Mouse (Mus musculus): Measurements from ENCODE around the gene Acox2.
"Not testable (repeated sequence)": the region's sequence is repeated elsewhere in the genome, so short reads cannot be mapped to it uniquely, and the experiment has no call there.

Acox2 gene

GRCm38 (mm10) chr14:8259166-8259565 is at the start of gene Acox2:
TSS of gene Acox2 (minus strand) at chr14:8259353.
- no peak for DNase-seq (ENCODE audit: inconsistent ontology term)

GRCm38 (mm10) chr14:8308650-8309049 is 49.5 kb upstream of the Acox2 start:
- no peak for DNase-seq (ENCODE audit: inconsistent ontology term)

- DNase-seq (ENCODE audit: inconsistent ontology term): no peak
These were observed 47.7 kb upstream of the Acox2 start for GRCm38 (mm10) chr14:8306884-8307283.

DNA sequence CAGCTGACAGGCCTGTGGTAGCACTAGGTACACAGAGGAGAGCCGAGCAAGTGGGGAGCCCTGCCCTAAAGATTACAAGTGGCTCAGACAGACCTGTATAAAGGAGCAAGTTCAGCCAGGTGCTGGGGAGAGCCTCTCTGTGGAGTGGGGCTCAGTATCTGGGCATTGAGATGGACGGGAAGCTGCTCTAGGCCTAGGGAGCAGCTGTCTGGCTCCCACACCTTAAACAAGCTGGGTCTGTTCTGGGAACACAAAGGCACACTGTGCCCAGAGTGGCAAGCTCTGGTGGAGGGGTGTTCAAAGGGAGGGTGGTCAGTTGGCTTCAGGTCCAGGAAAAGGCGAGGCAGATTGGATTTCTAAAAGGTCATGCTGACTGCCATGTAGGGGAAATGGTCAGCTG is 45.9 kb upstream of the Acox2 start:
- DNase-seq (ENCODE audit: inconsistent ontology term): peak; percentile 43

DNA sequence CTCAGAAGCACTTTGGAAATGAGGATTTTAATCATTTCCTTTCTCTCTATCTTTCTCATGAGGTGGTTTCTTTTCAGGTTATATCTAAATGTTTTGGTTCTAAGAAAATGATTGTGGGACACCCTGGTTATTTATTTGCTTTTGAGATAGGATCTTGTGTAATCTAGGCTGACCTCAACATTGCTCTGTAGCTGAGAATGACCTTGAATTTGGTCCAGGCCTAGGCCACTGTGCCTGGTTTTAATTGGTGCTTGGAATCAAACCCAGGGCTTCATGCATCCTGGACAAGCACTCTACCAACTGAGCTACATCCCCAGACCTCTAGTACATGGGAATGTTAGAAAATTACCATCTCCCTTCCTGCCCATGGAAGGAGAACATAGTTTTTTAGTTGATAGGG is 44.9 kb upstream of the Acox2 start:
- DNase-seq (ENCODE audit: inconsistent ontology term): no peak

DNA sequence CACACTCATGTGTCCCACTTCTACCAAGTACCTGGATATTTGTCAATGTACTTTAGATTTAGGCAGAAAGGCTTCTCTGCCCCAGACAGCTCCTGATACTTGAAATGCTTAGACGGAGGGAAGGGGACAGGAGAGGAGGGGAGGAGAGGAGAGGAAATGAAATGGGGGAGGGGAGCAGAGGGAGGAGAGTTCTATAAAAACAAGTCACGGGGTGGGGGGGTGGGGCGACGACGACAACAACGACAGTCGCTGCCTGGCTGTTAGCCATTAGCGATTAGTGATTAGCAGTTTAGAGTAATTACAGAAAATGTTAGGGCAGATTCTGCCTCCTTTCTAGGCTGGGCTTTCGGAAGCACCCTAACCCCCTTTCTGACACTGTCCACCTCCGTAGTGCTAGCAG is 43.5 kb upstream of the Acox2 start:
- DNase-seq (ENCODE audit: inconsistent ontology term): no peak

- DNase-seq (ENCODE audit: inconsistent ontology term): no peak
These were observed 41.1 kb upstream of the Acox2 start for GRCm38 (mm10) chr14:8300281-8300680.

GRCm38 (mm10) chr14:8297889-8298293 is 38.7 kb upstream of the Acox2 start:
- DNase-seq (ENCODE audit: inconsistent ontology term): no peak

DNA sequence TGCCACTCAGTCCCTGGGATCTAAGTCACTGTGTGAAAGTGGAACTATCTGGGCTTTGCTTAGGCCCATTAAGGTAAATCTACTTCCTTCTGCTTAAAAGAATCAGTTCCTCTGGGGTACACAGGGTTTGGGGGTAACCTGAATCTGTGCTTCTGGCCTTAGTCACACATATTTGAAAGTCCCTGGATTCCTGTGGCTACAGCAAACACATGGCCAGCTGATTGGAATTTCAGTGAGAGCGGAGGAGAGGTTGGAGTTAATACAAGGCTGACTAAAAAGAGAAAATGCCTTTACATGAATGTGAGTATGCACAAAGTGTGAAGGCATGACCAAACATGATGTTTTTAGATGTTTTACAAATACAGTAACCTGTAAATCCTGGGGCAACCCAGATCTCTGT is 35.1 kb upstream of the Acox2 start:
- peak; percentile 90 for DNase-seq (ENCODE audit: inconsistent ontology term)

- DNase-seq (ENCODE audit: inconsistent ontology term): not testable (repeated sequence)
These were observed 27.4 kb upstream of the Acox2 start for GRCm38 (mm10) chr14:8286595-8286994.

GRCm38 (mm10) chr14:8283784-8284183 is 24.6 kb upstream of the Acox2 start:
- peak; percentile 67 for DNase-seq (ENCODE audit: inconsistent ontology term)

GRCm38 (mm10) chr14:8271281-8271680 is 12.1 kb upstream of the Acox2 start:
- DNase-seq (ENCODE audit: inconsistent ontology term): not testable (repeated sequence)

DNA sequence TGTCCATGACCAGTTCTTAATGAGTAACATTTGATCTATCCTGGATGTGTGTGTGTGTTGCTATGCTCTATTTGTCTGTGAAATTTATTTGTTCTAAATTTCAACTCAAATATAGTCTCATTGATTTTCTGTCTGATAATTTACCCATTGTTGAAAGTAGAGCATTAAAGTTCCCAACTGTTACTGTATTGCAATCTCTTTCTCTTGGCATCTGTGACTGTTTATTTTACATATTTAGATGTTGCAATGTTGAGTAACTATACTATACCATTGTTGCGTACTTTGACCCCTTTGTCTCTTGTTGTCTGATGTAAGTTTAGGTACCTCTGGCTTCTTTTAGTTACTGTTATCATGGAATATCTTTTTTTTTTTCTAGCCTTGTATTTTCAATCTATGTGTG is 5.2 kb upstream of the Acox2 start:
- no peak for DNase-seq (ENCODE audit: inconsistent ontology term)

GRCm38 (mm10) chr14:8262242-8262641 is 3.1 kb upstream of the Acox2 start:
- no peak for DNase-seq (ENCODE audit: inconsistent ontology term)

- no peak for DNase-seq (ENCODE audit: inconsistent ontology term)
These were observed 1.1 kb upstream of the Acox2 start for GRCm38 (mm10) chr14:8260214-8260613.

- DNase-seq (ENCODE audit: inconsistent ontology term): peak; percentile 22
These were observed 401 bp downstream of the Acox2 start for GRCm38 (mm10) chr14:8258752-8259151.

DNA sequence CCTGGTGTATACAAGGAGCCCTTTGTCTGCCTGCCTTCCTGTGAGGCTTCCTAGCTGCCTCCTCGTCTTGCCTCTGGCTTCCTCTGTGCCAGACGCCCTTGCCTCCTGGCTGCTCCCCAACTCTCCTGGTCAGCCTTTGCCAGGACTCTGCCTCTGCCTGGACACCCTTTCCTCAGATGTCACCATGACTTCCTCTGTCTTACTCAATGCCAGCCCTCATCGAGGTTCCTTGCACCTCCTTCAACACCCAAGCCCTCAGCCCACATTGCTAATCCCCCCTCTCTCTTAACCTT is 872 bp downstream of the Acox2 start:
- no peak for DNase-seq (ENCODE audit: inconsistent ontology term)

DNA sequence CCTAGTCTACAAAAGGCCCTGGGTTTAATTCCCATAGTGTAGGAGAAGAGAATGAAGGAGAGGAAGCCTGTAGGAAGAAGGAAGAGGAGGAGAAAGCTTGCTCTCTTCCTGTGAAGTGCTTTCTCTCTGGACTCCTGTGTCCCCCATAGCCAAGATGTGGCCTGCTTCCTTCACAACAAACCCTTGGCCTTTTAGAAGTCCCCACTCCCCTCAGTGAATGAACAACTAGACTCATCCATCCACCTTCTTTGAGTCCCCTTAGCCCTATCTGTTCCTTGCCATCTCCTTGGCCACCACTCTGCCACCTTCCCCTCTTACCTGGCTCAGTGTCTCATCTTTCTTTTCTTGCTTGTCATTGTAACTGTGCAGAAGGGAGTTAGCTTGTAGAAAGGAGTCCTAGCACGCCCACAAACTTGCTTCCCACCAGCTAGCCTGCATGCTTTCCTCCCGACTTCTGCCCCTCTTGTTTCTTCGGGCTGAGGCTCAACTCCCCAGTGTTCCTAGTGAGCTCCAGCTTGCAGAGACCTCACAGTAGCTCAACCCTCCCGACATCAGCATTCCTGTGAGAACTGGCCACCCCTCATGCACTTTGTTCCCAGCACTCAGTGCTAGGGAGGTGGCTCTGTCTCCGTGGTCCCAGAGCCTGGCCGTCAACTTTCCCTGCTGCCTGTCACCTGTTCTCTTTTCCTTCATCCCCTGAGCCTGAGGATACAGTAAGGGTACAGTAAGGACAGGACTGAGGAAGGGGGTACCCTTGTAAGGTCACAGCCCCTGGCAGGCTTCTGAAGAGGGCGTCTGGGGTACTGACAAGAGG is 1.4 kb downstream of the Acox2 start:
- peak; percentile 57 for DNase-seq (ENCODE audit: inconsistent ontology term)

- no peak for DNase-seq (ENCODE audit: inconsistent ontology term)
These were observed 2.3 kb downstream of the Acox2 start for GRCm38 (mm10) chr14:8256881-8257280.

DNA sequence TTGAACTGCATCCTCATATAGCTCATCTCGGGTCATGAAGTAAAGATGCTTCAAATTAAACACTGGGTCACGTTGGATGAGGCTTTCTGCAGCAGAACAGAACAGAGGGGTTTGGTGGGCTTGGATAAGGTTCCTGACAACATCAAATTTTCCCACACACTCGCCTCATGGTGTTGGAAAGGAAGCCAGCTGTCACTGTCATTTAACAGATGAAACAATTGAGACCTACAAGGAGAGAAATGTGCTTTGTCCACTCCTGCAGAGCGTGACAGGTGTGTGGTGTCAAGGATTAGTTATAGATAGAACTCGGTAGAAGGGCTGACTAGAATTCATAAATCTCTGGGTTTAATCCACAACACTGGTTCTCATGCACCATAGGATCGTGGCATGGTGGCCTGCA is 3.1 kb downstream of the Acox2 start:
- no peak for DNase-seq (ENCODE audit: inconsistent ontology term)

GRCm38 (mm10) chr14:8255076-8255729 is 4.0 kb downstream of the Acox2 start:
- no peak for DNase-seq (ENCODE audit: inconsistent ontology term)

GRCm38 (mm10) chr14:8251330-8251885 is 7.7 kb downstream of the Acox2 start:
- DNase-seq (ENCODE audit: inconsistent ontology term): no peak

Measured in Muller cell, postnatal 12 days (primary cell).